Mouse (Mus musculus) common myeloid progenitor, adult 5-6 weeks (primary cell): ENCODE measurements around the gene Itgb4. TPM values are rescaled to one million over a fixed set of nuclear protein-coding genes. Genes with fewer than 3 reads are reported as not detected.
A peak's percentile ranks its signal among the peaks of the same experiment; 100 is the strongest.

Experiments used
- ATAC-seq: replicated peaks from 2 replicates; pipeline ENCODE4 v1.8.0; 2016; ENCODE audit warnings: low read depth, mild to moderate bottlenecking, moderate TSS enrichment, inconsistent platforms; ENCODE audit not compliant: poor library complexity, severe bottlenecking
- total RNA-seq: library from RNA; stranded (forward); fragments of 200-1000, 187-1606 nt; gene quantifications from 2 replicates; pipeline ENCODE4 v1.2.3, GENCODE M21; 2017

The Itgb4 gene
- total RNA-seq, 1 experiment from 2014 or later: 5.1 TPM

DNA sequence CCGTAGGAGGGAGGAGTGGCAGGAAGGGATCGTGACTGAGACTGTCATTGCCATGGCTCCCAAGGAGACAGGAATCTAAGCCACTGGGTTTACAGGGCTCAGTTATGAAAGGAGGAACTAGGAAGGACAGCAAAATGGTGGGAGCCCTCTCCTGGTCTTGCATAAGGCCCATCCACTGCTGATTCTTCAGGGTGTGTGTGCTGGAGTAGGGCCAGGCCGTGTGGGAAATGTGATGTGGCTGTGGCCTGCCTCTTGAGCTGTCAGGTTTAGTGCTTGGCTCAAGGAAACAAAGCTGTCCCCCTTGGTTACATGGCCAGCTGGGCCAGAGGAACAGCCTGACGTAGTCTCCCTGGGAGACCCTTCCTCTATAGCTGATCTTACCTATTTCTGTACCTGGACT is 75.7 kb downstream of the Itgb4 start:
- ATAC-seq: no peak

GRCm38 (mm10) chr11:116053510-116054229 is 79.2 kb downstream of the Itgb4 start:
- no peak for ATAC-seq

DNA sequence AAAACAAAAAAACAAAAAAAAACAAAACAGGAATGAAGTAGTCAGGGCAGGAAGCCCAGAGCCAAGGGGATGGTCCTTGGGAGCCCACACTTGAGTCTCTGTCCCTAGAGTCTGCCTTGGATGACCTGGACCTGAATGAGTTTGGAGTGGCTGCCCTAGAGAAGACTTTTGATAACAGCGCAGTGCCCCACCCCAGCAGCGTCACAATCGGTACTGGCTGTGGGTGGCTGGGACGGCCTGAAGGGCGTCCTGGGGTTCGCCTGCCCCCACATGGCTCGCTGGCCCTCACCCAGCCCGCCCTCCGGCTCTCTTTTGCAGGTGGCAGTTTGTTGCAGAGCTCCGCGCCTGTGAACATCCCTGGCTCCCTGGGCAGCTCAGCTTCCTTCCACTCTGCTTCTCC is 81.4 kb downstream of the Itgb4 start:
- ATAC-seq: no peak

GRCm38 (mm10) chr11:116057237-116057881 is 82.8 kb downstream of the Itgb4 start:
- peak; percentile 62 for ATAC-seq

Other genes starting within 250 kb of the Itgb4 start
- gene Tmem94, start 209.3 kb upstream of the Itgb4 start, total RNA-seq: 18.3 and 23.2 TPM in 2 replicates
- gene Caskin2, start 161.1 kb upstream of the Itgb4 start, total RNA-seq: 2.8 and 5.8 TPM in 2 replicates
- 12.2 and 22.2 TPM in 2 replicates for gene Tsen54, start 160.0 kb upstream of the Itgb4 start, total RNA-seq
- 3.8 and 6.2 TPM in 2 replicates for gene Llgl2, start 150.7 kb upstream of the Itgb4 start, total RNA-seq
- gene Myo15b, start 116.3 kb upstream of the Itgb4 start, total RNA-seq: 3.3 and 3.7 TPM in 2 replicates
- gene Smim5, start 74.7 kb upstream of the Itgb4 start, total RNA-seq: 31.2 and 35.4 TPM in 2 replicates
- gene Smim6, start 62.7 kb upstream of the Itgb4 start, total RNA-seq: 0.34 and 2.0 TPM in 2 replicates
- 164 and 170 TPM in 2 replicates for gene Sap30bp, start 41.4 kb upstream of the Itgb4 start, total RNA-seq
- gene Recql5, start 41.2 kb upstream of the Itgb4 start, total RNA-seq: 23.6 and 25.3 TPM in 2 replicates
- 34.6 and 43.6 TPM in 2 replicates for gene Galk1, start 38.0 kb downstream of the Itgb4 start, total RNA-seq
- gene H3f3b, start 53.3 kb downstream of the Itgb4 start, total RNA-seq: 867 and 869 TPM in 2 replicates
- gene Unk, start 55.6 kb downstream of the Itgb4 start, total RNA-seq: 15.8 and 28.5 TPM in 2 replicates
- gene Unc13d, start 103.3 kb downstream of the Itgb4 start, total RNA-seq: 29.7 and 29.9 TPM in 2 replicates
- gene Wbp2, start 112.3 kb downstream of the Itgb4 start, total RNA-seq: 26.2 and 32.7 TPM in 2 replicates
- gene Trim47, start 152.5 kb downstream of the Itgb4 start, total RNA-seq: 5.8 and 11.3 TPM in 2 replicates
- gene Trim65, start 156.4 kb downstream of the Itgb4 start, total RNA-seq: 9.9 and 12.5 TPM in 2 replicates
- 38.7 and 40.5 TPM in 2 replicates for gene Mrpl38, start 164.2 kb downstream of the Itgb4 start, total RNA-seq
- 20.2 and 21.7 TPM in 2 replicates for gene Fbf1, start 193.5 kb downstream of the Itgb4 start, total RNA-seq
- gene Ten1, start 224.1 kb downstream of the Itgb4 start, total RNA-seq: 21.5 and 34.3 TPM in 2 replicates
- gene Acox1, start 224.3 kb downstream of the Itgb4 start, total RNA-seq: 24.2 and 25.9 TPM in 2 replicates